Mouse (Mus musculus): ENCODE data around the gene Thada. TPM values are rescaled to one million over a fixed set of nuclear protein-coding genes. Genes with fewer than 3 reads are reported as not detected.

The Thada gene
- total and polyA plus RNA-seq, 3 experiments: 17.3 to 26.7 (median 22.2) TPM

- dilution Hi-C loops (cut with MboI; ENCODE audit: extremely low pct_ligation_motif_present, extremely low pct_unique_long_range_greater_than_20kb, low sequenced_read_pairs) (no loop called here), in situ Hi-C loops (cut with MboI; ENCODE audit: low pct_ligation_motif_present, low pct_unique_long_range_greater_than_20kb, low sequenced_read_pairs) (no loop called here)
- Histone ChIP-seq H3K4me1 (ENCODE audit: control insufficient read depth in 1 of 2, insufficient read depth in 2 of 2) (peaks cover 3 to 14% of the 10 kb centered on the region in 2 experiments; a peak in 2 of 4 replicates), H3K27me3 (replicated peaks) (no peaks in the 10 kb centered on the region), H3K4me2 (ENCODE audit: insufficient read depth, low read depth, poor library complexity, severe bottlenecking) (no peak overlapping the region), H3K79me2 (replicated peaks; ENCODE audit: control insufficient read depth, extremely low read depth, insufficient read depth, poor library complexity, severe bottlenecking) (no peaks in the 10 kb centered on the region), H3K4me3 (replicated peaks in 1 of 3; ENCODE audit: low read depth in 2 of 3, low read length in 2 of 3, poor library complexity in 1 of 3) (no peak overlapping the region), H3K9ac (ENCODE audit: insufficient read depth, low read depth) (no peak overlapping the region), H3K27ac (ENCODE audit: insufficient read depth, low read depth) (no peak overlapping the region), H3K36me3 (replicated peaks in 1 of 2; ENCODE audit: control insufficient read depth in 1 of 2, insufficient read depth in 1 of 2, low read length in 1 of 2) (peaks cover 13 to 67% of the 10 kb centered on the region in 2 experiments), H3K9me3 (replicated peaks; ENCODE audit: low read length) (no peaks in the 10 kb centered on the region)
- no peak for DNase-seq (ENCODE audit: extremely low read depth)
- no peak for TF ChIP-seq MXI1 (IDR thresholded peaks at IDR 0.05; ENCODE audit: low read depth, low read length)
- no peak for TF ChIP-seq CHD1 (IDR thresholded peaks at IDR 0.05; ENCODE audit: low read depth, low read length)
Measured at GRCm38 (mm10) chr17:84321351-84321750, 144.7 kb downstream of the Thada start.

GRCm38 (mm10) chr17:84320576-84320975 lies 145.4 kb downstream of the Thada start:
- H3K4me3 ChIP-seq (replicated peaks in 1 of 3; ENCODE audit: low read depth in 2 of 3, low read length in 2 of 3, poor library complexity in 1 of 3): no peak overlapping the region
- no peak for DNase-seq (ENCODE audit: extremely low read depth)
- no peak for TF ChIP-seq ZKSCAN1 (IDR thresholded peaks at IDR 0.05; ENCODE audit: borderline replicate concordance, low read depth, low read length)
- TF ChIP-seq SIN3A (IDR thresholded peaks at IDR 0.05; ENCODE audit: low read length): no peak
- dilution Hi-C loops (cut with MboI; ENCODE audit: extremely low pct_ligation_motif_present, extremely low pct_unique_long_range_greater_than_20kb, low sequenced_read_pairs): no loop called here
- H3K27me3 ChIP-seq (replicated peaks): no peaks in the 10 kb centered on the region
- H3K27ac ChIP-seq (ENCODE audit: insufficient read depth, low read depth): no peak overlapping the region
- H3K4me2 ChIP-seq (ENCODE audit: insufficient read depth, low read depth, poor library complexity, severe bottlenecking): no peak overlapping the region
- H3K9me3 ChIP-seq (replicated peaks; ENCODE audit: low read length): no peaks in the 10 kb centered on the region
- H3K9ac ChIP-seq (ENCODE audit: insufficient read depth, low read depth): no peak overlapping the region
- no peaks in the 10 kb centered on the region for H3K79me2 ChIP-seq (replicated peaks; ENCODE audit: control insufficient read depth, extremely low read depth, insufficient read depth, poor library complexity, severe bottlenecking)
- H3K4me1 ChIP-seq (ENCODE audit: control insufficient read depth in 1 of 2, insufficient read depth in 2 of 2): peaks cover 3 to 14% of the 10 kb centered on the region in 2 experiments; a peak in 2 of 4 replicates
- H3K36me3 ChIP-seq (replicated peaks in 1 of 2; ENCODE audit: control insufficient read depth in 1 of 2, insufficient read depth in 1 of 2, low read length in 1 of 2): peaks cover 13 to 64% of the 10 kb centered on the region in 2 experiments
- in situ Hi-C loops (cut with MboI; ENCODE audit: low pct_ligation_motif_present, low pct_unique_long_range_greater_than_20kb, low sequenced_read_pairs): no loop called here

GRCm38 (mm10) chr17:84314341-84314740 lies 151.7 kb downstream of the Thada start:
- Histone ChIP-seq H3K4me2 (ENCODE audit: insufficient read depth, low read depth, poor library complexity, severe bottlenecking) (no peak overlapping the region), H3K9me3 (replicated peaks; ENCODE audit: low read length) (no peaks in the 10 kb centered on the region), H3K79me2 (replicated peaks; ENCODE audit: control insufficient read depth, extremely low read depth, insufficient read depth, poor library complexity, severe bottlenecking) (no peaks in the 10 kb centered on the region), H3K27me3 (replicated peaks) (no peaks in the 10 kb centered on the region), H3K4me3 (replicated peaks in 1 of 3; ENCODE audit: low read depth in 2 of 3, low read length in 2 of 3, poor library complexity in 1 of 3) (no peak overlapping the region), H3K4me1 (ENCODE audit: control insufficient read depth in 1 of 2, insufficient read depth in 2 of 2) (no peaks in the 10 kb centered on the region; a peak in 1 of 4 replicates), H3K36me3 (replicated peaks in 1 of 2; ENCODE audit: control insufficient read depth in 1 of 2, insufficient read depth in 1 of 2, low read length in 1 of 2) (peaks cover 9 to 51% of the 10 kb centered on the region in 2 experiments), H3K9ac (ENCODE audit: insufficient read depth, low read depth) (no peak overlapping the region), H3K27ac (ENCODE audit: insufficient read depth, low read depth) (no peak overlapping the region)
- in situ Hi-C loops (cut with MboI; ENCODE audit: low pct_ligation_motif_present, low pct_unique_long_range_greater_than_20kb, low sequenced_read_pairs): no loop called here
- no peak for TF ChIP-seq USF2 (conservative IDR thresholded peaks at IDR 0.05; ENCODE audit: low read depth, low read length)
- TF ChIP-seq NRF1 (IDR thresholded peaks at IDR 0.05; ENCODE audit: low read depth, low read length): no peak
- TF ChIP-seq ZKSCAN1 (IDR thresholded peaks at IDR 0.05; ENCODE audit: borderline replicate concordance, low read depth, low read length): no peak
- no peak for TF ChIP-seq NELFE (IDR thresholded peaks at IDR 0.05; ENCODE audit: low read depth, low read length)
- TF ChIP-seq CHD2 (IDR thresholded peaks at IDR 0.05; ENCODE audit: low read length): no peak
- TF ChIP-seq JUN (IDR thresholded peaks at IDR 0.05; ENCODE audit: insufficient read depth, low read depth, low read length): no peak
- no peak for TF ChIP-seq MAZ (IDR thresholded peaks at IDR 0.05; ENCODE audit: low read depth, low read length)
- TF ChIP-seq ZNF384 (IDR thresholded peaks at IDR 0.05; ENCODE audit: low read depth, low read length): no peak
- TF ChIP-seq IRF4 (IDR thresholded peaks at IDR 0.05; ENCODE audit: low read depth, low read length): no peak
- no peak for TF ChIP-seq RCOR1 (conservative IDR thresholded peaks at IDR 0.05; ENCODE audit: low read depth, low read length)
- TF ChIP-seq MAFK (IDR thresholded peaks at IDR 0.05; ENCODE audit: insufficient replicate concordance, low read length): no peak
- TF ChIP-seq E2F4 (IDR thresholded peaks at IDR 0.05; ENCODE audit: insufficient replicate concordance, low read depth, low read length): no peak
- no peak for TF ChIP-seq ZC3H11A (IDR thresholded peaks at IDR 0.05; ENCODE audit: low read depth, low read length)
- no peak for TF ChIP-seq MEF2A (IDR thresholded peaks at IDR 0.05; ENCODE audit: borderline replicate concordance, low read depth, low read length)
- TF ChIP-seq MYC (IDR thresholded peaks at IDR 0.05; ENCODE audit: low read depth, low read length): no peak
- no peak for TF ChIP-seq TBP (conservative IDR thresholded peaks at IDR 0.05; ENCODE audit: low read depth, low read length)
- TF ChIP-seq TCF12 (IDR thresholded peaks at IDR 0.05; ENCODE audit: low read depth, low read length): no peak
- TF ChIP-seq RAD21 (IDR thresholded peaks at IDR 0.05; ENCODE audit: low read depth, low read length): no peak
- TF ChIP-seq HCFC1 (IDR thresholded peaks at IDR 0.05; ENCODE audit: low read depth, low read length): no peak
- no peak for TF ChIP-seq PAX5 (IDR thresholded peaks at IDR 0.05; ENCODE audit: low read length)
- dilution Hi-C loops (cut with MboI; ENCODE audit: extremely low pct_ligation_motif_present, extremely low pct_unique_long_range_greater_than_20kb, low sequenced_read_pairs): no loop called here
- no peak for DNase-seq (ENCODE audit: extremely low read depth)

Measured in CH12.LX (cell line).